Mouse (Mus musculus) MEL (cell line): ENCODE measurements around the gene Snapc2.

Experiments
- ETS1 ChIP-seq: IDR thresholded peaks from 2 replicates; pipeline ENCODE4 v1.6.1; 2012; ENCODE audit warnings: low read depth, mild to moderate bottlenecking, inconsistent platforms, low read length, improper control_type of control experiment, moderate library complexity
- POLR2AphosphoS2 ChIP-seq: IDR thresholded peaks from 2 replicates; pipeline ENCODE4 v1.6.1; 2011; ENCODE audit warnings: low read length, improper control_type of control experiment
- POLR2AphosphoS5 ChIP-seq: IDR thresholded peaks from 2 replicates; pipeline ENCODE4 v1.6.1; 2012; ENCODE audit warnings: low read depth, borderline replicate concordance, mild to moderate bottlenecking, inconsistent platforms, low read length, moderate library complexity, mixed read lengths
- RAD21 ChIP-seq: IDR thresholded peaks from 2 replicates; pipeline ENCODE4 v1.6.1; 2011; ENCODE audit warnings: mild to moderate bottlenecking, low read depth, low read length, improper control_type of control experiment
- TAL1 ChIP-seq: IDR thresholded peaks from 2 replicates; pipeline ENCODE4 v1.6.1; 2012; ENCODE audit warnings: mild to moderate bottlenecking, inconsistent platforms, low read length, moderate library complexity, mixed read lengths
- ZMIZ1 ChIP-seq: IDR thresholded peaks from 2 replicates; pipeline ENCODE4 v1.6.1; 2012; ENCODE audit warnings: low read depth, mild to moderate bottlenecking, inconsistent platforms, low read length, improper control_type of control experiment, moderate library complexity

- TF ChIP-seq POLR2AphosphoS5 (no peak), ZMIZ1 (no peak), ETS1 (no peak), TAL1 (no peak), RAD21 (no peak), POLR2AphosphoS2 (no peak)
Observed at GRCm38 (mm10) chr8:4205246-4206123, 47.4 kb upstream of the Snapc2 start.
